Mouse (Mus musculus) spleen, postnatal 4 days (tissue): ENCODE measurements around the gene Gm49369.
"Not testable (repeated sequence)": the region's sequence is repeated elsewhere in the genome, so short reads cannot be mapped to it uniquely, and the experiment has no call there.

Experiments
- DNase-seq, 2 experiments: peaks; one replicate each; pipeline ENCODE4 v3.0.0; 2022; ENCODE audit warnings: low spot score in 2 of 2

Gm49369 gene

DNA sequence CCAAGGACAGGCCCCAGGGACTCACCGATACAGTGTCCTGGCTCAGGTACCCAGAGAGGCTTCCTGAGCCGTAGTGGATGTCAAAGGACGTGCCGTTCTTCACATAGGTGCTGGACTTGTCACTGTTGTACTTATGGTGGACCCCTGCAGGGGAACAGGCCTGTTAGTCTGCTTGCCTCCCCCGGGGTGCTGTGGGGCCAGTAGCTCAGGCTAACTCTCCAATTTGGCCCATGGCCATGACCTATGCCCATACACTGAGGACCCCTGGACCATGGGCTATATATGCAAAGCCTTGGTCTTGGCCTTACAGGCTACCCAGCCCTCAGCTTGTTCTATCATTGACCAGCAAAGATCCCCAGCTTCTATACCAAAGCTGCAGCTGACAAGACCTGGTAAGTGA is at the start of gene Gm49369:
Gm49369 (minus strand) TSS at position 101 of the 400 bp plus-strand sequence.
- no peak for DNase-seq

DNA sequence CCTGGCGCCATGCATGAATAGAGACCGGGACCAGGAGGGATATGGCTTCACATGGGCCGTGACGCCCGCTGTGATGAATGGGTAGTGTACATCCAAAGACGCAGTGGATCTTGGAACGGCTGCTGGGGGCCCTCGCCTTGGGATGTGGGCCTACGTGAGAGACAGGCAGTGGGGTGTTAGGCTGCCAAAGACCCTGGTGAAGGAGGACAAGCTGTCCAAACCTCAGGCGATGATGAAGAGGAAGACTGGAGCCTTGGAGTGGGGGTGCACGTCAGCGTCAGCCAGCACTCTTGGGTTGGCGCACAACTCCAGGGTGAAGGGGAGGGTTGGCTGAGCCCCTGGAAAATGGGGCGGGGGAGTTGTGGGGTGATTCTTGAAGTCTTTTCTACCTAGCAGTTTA is 48.6 kb upstream of the Gm49369 start:
- DNase-seq: no peak

DNA sequence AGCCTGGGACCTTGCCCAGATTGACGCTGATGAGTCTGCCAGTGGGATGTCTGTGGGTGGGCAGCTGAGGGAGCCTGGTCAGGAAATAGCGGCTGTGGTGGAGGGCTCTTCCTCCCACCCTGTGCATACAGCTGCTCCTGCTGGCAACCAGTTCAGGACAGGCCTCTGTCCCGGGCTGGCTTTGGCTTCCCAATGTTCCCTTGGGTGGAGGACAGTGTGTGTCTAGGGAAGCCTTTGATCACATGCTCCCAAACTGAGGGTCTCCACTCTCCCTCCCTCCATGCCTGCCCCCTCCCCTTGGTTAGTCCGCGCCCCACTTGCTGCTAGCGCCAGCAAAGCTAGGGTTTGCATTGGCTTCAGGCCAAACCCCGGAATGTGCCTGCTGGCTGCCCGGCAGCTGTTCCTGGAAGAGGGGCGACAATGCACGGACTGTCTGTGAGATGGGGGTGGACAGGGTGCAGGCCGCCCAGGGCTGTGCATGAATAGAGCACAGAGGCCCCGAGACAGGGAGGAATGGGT is 47.8 kb upstream of the Gm49369 start:
- no peak for DNase-seq

DNA sequence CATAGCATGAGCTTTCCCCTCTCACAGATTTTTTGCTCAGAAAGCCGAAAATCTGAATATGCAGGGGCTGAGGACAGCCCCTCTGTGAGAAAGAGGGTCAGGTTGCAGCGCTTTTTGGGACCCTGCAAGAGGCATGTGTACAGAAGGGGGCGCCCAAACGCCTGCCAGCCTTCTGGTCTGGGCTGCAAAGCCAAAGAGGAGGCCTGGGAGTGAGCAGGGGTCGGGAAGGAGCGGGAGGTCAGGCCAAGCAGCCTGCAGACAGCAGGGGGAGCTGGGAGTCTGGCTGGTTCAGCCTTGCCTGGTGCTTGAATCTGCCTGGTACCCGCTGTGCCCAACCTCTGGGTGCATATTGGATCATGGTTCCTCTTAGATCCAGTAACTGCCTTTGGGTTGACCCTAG is 45.7 kb upstream of the Gm49369 start:
- DNase-seq: peak in 1 of 2 experiments; percentile 43

DNA sequence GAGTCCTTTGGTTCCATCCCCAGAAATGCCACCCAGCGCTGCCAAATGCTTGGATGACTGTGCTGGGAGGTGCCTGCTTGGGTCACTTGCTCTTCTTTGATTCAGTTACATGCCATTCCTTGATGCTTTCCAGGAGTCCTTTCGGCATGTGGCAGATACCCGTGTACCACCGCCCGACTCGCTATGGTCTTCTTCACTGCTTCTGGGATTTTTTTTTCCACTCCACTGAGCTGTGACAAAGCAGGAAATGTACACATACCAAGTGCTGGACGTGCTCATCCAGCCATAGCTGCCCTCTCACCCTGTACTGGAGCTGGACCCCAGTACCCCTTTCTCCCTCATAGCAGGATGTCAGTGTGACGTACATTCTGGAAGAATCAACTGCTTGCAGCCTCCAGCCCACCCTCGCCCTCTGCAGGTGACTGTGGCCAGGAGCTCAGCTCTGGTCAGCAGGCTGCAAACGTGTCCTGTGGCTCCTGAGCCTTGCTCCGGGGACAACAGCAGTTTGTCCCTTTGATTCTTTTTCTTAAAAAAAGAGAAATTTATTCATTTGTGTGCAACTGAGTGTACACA is 43.3 kb upstream of the Gm49369 start:
- DNase-seq: no peak

DNA sequence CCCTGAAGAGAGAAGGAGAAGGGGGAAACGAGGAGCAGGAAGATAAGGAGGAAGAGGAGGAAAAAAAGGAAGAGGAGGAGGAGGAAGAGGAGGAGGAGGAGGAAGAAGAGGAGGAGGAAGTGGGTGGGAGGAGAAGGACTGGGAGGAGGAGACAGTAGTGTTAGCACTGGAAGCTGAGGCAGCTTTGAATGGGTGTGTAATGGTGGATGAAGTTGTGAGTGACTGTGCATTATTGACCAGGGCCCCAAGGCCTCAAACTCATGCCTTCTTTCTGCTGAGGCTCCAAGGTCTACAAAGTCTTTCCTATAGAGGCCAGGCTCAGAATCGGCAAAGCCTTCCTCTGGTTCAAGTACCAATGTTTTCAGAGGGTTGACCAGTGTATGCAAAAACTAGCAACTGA is 39.4 kb upstream of the Gm49369 start:
- no peak for DNase-seq

DNA sequence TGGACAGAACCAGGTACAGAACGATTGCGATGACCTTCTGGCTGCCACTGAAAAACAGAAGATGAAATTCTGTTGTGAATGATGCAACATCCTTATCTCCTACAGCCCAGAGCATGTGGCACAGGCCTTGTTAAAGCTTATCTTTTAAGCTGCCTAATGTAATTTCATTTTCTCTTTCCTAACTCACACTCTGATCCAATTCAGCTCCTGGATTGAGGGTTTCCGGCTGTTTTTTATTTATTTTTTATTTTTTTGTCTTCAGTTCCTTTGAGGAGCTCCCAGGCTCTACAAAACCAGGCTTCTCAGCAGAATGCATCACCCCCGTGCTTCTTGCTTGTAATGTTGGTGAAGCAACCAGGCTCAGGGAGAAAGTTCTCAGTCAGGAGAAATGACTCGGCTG is 37.4 kb upstream of the Gm49369 start:
- no peak for DNase-seq

DNA sequence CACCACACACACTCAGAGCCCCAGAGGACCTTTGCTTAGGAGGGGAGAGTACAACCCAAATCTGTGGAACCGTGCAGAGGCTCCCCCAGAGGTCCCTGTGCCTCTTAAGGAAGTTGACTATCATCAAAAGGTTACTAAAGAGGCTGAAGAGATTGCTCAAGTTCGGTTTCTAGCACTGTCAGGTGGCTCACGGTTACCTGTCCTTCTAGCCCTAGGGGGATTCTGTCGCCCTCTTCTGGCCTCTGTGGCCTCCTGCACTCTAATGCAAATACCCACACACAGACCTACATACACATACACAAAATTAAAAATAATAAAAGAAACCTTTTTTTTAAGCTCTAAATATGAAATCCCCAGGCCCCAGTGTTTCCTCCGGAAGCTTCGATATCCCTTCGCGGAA is 36.2 kb upstream of the Gm49369 start:
- no peak for DNase-seq

DNA sequence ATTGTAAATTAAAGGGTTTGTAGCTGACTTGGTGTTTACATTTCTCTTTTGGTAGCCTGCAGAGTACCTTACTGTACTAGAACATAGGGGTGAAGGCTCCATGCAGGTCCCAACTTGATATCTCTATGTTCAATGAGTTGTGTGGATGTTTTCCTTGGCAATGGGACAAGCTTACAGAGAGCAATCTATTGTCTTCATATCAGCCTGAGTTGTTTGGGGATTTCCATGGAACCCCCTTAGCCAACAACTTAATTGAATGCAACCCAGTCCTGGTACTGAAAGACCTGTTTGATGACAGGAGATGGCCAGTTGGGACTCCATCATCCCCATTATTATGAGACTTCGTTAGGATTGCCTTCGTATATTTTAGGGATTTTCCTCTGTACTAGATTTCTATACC is 35.6 kb upstream of the Gm49369 start:
- DNase-seq: no peak

DNA sequence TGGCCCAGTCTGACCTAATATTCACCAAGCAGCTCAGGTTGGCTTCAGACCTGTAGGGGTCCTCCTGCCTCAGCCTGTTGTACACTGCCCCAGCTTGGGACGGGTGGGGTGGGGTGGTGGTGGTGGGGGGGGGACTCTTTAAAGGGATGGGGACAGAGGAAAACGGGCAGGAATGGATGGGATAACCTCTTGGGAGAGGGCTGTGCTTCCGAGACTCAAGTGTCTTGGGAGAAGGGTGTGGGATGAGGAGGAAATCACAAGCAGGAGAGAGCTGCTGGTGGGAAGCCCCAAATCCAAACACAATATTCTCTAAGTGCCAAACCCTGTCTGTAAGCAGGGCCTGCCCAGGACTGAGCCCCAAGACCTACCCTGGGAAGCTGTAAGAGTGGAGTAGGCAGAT is 33.8 kb upstream of the Gm49369 start:
- DNase-seq: no peak

DNA sequence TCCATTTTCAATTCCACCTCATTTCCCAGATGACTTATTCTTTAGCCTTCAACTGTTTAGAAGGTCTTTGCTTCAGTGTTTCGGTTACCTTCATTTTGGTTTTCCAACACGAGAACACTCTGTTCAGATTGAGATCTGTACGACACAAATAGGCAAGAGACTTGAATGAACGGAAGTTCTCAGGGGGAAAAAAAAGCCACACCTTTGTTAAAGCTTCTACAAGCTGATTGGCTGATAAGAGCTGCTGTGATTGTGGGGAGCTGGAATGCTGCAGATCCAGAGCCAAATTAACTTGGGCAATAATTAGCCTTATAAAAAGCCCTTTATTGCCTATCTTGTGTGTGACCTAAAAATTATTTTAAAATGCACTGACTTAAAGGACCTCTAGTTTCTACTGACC is 32.8 kb upstream of the Gm49369 start:
- no peak for DNase-seq

DNA sequence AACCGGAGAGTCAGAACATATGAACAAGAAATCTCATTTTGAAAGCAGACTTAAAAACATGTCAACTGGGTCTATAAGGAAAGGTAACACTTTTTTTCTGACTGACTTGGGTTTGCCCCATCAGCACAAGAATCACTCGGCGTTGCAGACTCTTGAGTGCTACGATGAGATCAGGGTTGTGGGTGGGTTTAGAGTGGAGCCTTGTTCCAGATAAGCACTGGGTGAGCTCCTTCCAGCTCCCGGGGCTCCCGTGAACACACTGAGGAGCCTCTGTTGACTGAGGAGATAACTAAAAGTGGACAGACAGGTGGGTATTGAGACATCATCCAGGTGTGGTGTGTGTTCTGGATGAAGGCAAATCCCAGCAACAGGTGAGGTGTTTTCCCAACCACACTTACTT is 30.8 kb upstream of the Gm49369 start:
- DNase-seq: no peak

DNA sequence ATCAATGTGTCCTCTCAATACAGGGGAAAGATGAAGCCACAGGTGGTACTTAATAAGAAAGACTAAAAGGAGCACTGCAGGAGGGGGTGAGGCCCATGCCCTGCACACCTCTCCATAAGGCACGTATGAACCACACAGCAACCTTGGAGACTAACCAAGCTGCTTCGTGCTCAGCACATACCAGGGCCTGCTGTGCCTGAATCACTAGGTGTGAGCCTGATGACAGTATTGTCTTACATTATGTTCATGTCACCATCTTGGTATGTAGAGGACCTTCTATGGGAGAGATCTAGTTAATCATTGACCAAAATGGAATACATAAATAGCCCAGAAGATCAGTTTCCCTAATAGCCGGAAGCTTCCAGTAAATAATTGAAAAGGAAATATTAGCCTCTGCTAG is 27.1 kb upstream of the Gm49369 start:
- DNase-seq: no peak

DNA sequence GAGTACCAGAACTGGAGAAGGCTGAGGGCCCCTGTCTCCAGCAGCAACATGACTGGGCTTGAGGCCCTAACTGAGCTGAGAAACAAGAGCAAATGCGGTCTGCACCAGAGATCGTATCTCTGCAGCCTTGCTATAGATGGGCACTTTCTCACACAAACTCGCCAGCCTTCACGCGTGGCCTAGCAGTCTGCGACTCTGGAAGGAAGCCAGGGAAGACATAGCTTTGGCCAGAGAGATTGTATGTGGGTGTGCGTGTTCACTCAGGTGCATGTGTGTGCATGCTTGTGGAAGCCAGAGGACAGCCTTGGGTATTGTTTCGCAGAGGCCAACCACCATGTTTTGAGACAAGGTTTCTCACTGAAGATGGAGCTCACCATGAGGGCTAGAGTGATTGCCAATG is 26.2 kb upstream of the Gm49369 start:
- no peak for DNase-seq

DNA sequence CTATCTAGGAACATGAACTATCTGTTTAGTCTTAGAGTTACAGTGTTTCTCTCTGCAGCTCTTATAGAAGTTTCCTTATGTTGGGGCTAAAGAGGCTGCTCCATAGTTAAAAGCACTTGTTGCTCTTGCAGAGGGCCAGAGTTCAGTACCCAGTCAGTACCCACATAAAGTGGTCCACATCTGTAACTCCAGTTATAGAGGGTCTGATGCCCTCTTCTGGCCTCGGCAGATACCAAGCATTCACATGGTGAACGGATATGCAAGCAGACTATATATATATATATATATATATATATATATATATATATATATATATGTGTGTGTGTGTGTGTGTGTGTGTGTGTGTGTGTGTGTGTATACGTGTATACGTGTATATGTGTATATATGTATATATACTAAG is 25.5 kb upstream of the Gm49369 start:
- no peak for DNase-seq

DNA sequence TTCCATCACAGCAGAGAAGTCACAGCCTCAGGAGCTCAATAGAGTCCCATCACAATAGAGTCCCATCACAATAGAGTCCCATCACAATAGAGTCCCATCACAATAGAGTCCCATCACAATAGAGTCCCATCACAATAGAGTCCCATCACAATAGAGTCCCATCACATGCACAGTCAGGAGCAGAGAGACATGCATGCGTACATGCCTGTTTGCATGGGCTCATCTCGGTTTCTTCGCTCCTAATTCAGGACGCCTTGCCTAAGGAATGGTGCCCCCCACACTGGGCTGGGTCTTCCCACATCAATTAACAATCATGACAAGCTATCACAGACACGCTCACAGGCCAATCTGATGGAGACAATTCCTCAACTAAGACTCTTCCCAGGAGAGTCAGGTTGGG is 22.7 kb upstream of the Gm49369 start:
- DNase-seq: not testable (repeated sequence)

DNA sequence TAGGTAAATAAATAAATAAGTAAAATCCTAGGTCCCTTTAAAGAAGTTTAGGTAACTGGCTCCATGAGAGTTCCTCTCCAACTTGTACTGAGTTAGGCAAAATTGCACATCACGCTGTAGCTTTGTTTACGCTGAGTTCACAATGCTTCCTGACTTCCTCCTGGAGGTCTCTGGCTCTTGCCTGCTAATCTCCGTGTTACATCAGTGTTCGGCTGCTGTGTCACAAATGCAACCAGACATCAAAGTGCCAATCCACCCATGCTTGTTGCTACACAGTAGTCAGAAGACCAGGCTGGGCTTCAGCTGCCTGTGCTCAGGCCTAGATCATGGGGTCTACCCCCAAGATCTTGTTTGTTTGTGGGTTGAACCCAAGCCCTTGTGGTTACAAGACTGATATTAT is 21.1 kb upstream of the Gm49369 start:
- DNase-seq: no peak

DNA sequence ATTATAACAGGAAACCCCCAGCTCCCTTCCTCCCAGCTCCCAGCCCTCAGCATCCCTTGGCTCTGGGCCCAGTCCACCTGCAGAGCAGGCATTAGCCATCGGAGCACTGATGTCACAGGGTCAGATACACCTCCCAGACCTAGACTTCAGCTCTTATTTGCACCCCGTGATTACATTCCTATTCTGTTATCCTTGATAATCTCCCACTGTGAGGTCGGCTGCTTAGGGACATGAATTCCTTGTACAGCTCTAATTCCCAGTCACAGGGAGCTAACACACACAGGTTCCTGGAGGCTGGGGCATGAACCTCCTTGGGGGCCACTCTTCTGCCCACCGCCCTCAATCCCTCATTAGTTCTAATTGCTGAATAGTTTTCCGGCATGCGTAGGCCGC is 18.3 kb upstream of the Gm49369 start:
- no peak for DNase-seq

DNA sequence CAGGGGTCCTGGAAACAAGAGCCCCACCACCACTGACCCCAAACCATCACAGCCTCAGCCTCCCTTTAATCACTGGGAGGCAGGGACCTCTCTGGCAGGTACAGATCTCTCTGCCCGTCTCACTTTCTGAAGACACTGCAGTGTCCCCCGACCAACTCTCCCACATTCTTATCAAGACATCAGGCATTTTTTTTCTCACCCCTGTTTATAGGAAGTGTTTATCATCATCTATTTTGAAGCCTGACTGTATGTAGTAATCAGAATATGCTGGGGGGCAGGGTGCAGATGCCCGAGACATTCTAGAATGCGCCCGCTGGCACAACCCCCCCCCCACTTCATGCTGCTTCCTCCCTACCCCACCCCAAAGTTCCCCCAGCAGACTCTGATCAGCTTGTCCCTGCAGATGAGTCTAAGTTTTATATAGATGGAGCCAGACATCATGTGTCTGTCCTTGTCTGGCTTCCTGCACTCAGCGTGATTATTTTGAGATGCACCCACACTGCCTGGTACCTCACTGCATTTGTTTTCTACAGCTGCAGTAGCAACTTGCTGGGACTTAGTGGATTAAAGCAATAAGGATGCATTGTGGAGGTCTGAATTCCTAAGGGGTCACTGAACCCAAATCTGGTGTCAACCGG is 17.8 kb upstream of the Gm49369 start:
- no peak for DNase-seq

DNA sequence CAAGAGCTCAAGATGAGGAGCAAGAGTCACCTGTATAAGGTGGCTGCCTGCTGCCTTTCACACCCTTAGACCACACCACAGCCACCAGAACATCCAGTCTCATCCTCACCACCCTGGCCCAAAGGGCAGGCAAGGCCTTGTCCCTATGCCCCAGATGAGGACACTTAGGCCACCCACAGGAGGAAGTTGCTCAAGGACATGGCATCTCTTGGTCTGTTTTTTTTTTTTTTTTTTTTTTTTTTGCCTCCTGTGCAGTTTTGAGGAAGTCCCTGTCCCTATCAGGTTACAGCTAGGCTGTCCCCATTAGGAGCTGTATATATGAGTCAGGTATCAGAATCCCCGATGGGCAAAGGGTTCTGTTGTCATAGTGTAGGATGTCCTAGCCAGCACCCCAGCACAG is 16.8 kb upstream of the Gm49369 start:
- DNase-seq: no peak

DNA sequence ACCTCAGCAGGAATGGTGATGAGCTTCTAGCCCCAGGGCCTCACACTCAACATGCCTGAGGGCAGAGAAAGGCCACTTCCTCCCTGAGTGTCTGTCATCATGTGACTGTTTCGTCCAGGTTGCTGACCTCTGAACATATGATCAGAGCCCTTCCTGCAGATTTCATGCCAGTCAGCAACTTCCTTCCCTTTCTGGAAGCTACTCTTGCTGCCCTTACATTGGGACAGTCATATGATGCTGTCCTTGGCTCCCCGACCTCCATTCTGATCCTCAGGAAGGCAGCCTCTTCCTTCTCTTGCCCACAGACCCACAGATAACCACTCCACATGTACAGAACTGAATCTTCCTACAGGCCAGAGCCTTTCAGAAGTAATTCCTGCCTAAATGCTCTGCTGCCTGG is 15.6 kb upstream of the Gm49369 start:
- no peak for DNase-seq

DNA sequence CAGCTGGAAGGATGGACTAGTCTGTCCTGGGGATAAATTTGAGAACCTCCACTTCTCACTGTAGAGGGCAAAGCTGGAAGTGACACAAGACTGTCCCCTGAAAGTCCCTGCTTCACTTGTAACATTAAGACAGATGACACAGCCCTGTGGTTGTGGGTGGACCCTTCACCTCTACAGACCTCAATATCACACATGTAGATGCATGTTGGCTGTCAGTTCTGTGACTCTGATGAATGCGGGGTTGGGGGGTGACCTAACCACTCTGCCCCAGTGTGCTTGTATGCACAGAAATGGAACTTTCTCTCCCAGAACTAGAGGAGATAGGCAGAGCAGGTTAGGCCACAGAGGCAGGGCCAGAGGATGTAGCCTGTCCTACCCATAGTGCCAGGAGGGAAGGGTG is 14.1 kb upstream of the Gm49369 start:
- no peak for DNase-seq

DNA sequence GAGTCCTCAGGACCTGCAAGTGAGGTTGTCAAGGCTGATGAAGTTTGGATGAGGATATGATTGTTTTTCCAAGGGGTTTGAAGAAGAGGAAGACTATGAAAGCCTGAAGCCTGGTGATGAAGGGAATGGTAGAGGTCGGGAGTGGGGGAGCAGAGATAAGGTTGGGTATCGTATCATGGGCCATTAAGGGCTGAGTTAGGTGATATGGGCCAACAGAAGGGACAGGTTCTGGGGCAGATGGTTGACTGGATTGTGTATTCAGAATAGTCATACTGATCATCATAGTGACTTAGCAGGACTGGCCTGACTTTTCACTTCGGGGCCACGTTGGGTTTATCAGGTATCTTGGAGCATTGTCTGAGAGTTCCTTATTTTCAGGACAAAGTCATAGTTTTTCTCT is 13.0 kb upstream of the Gm49369 start:
- no peak for DNase-seq
